ENCODE assay signal across 14 mouse cellular contexts in genomic region chr6:134946858-134947257, GRCm38 (mm10). TPM values are rescaled to one million over a fixed set of nuclear protein-coding genes. Genes with fewer than 3 reads are reported as not detected.
DNase-seq lines count a peak whose midpoint lies in the region; ATAC-seq and TF ChIP-seq lines count a peak whose summit lies in the region.
"Had no signal": no experiment of that assay in that cellular context is flagged by ENCODE, and none has a peak within 500 bp of the region (broad histone marks: within the 10 kb centered on the region; RNA-seq: fewer than 3 reads in every experiment).

No protein-coding gene starts in this region.

- peaks cover 15% of the 10 kb centered on the region for H3K36me3 ChIP-seq in thymus, adult 2 months (ENCODE audit: control insufficient read depth, insufficient read depth, low read length)

- no peak for TF ChIP-seq CTCF in gastrocnemius, adult 2 months (IDR thresholded peaks at IDR 0.05)
- TF ChIP-seq CTCF in thymus, adult 2 months (IDR thresholded peaks at IDR 0.05; ENCODE audit: borderline replicate concordance, control insufficient read depth, extremely low read depth, insufficient read depth, low read length, poor library complexity): no peak
- TF ChIP-seq CTCF in left cerebral cortex, adult 2 months (IDR thresholded peaks at IDR 0.05): no peak

- no peak for DNase-seq in gastrocnemius, adult 2 months
- no peak for DNase-seq in gastrocnemius, postnatal 25 days
- no peak for DNase-seq in thymus, adult 2 months
- DNase-seq in thymus, postnatal 0 days (ENCODE audit: low spot score): no peak
- DNase-seq in left cerebral cortex, adult 2 months (ENCODE audit: extremely low spot score in 1 of 2, low spot score in 2 of 2): no peak
- DNase-seq in embryo, embryonic 10 days (ENCODE audit: low spot score): no peak

- H3K27ac ChIP-seq in gastrocnemius, adult 2 months: peak overlapping the region; percentile 53; the same call in 1 of the 2 replicates
- H3K27ac ChIP-seq in thymus, adult 2 months (ENCODE audit: control insufficient read depth, insufficient read depth, low read length): peak overlapping the region; percentile 56; the same call in 1 of the 2 replicates
- no peak overlapping the region for H3K27ac ChIP-seq in left cerebral cortex, adult 2 months
- H3K27ac ChIP-seq: hindbrain, embryonic 12.5 days; limb, embryonic 10.5 days; liver, embryonic 14.5 days had no signal

- ATAC-seq in inflammation-experienced regulatory T-cells, adult 6 months: peak; percentile 84
- ATAC-seq in megakaryocyte progenitor cell, adult 5-6 weeks (replicated peaks; ENCODE audit: poor library complexity): no peak
- ATAC-seq: midbrain, embryonic 16.5 days had no signal

- TF ChIP-seq POLR2A in thymus, adult 2 months (IDR thresholded peaks at IDR 0.05; ENCODE audit: control insufficient read depth, extremely low read depth, insufficient read depth, low read length, poor library complexity): no peak

- no peaks in the 10 kb centered on the region; the same call in 1 of the 2 replicates for H3K4me1 ChIP-seq in thymus, adult 2 months (replicated peaks; ENCODE audit: control insufficient read depth, insufficient read depth, low read length)
- H3K4me1 ChIP-seq: hindbrain, embryonic 12.5 days; limb, embryonic 10.5 days had no signal

- WGBS in thymus, adult 2 months: 72% methylated on average over 9 of the region's 9 CpGs

- H3K4me3 ChIP-seq in gastrocnemius, adult 2 months: peak overlapping the region; percentile 34
- no peak overlapping the region for H3K4me3 ChIP-seq in thymus, adult 2 months (ENCODE audit: control insufficient read depth, insufficient read depth, low read length)
- H3K4me3 ChIP-seq in left cerebral cortex, adult 2 months: no peak overlapping the region
- H3K4me3 ChIP-seq: erythroblast, embryonic 14.5 days; hindbrain, embryonic 12.5 days; limb, embryonic 10.5 days had no signal

- intact Hi-C loops in gastrocnemius, adult 2 months (cut with DNase I): no loop called here
- intact Hi-C loops in left cerebral cortex, adult 2 months (cut with DNase I): loop anchor here (2.0 to 5.0 kb wide), 3 partner anchors 74 to 525 kb away; no protein-coding TSS in a partner anchor

- no peaks in the 10 kb centered on the region for H3K27me3 ChIP-seq in thymus, adult 2 months (ENCODE audit: control insufficient read depth, insufficient read depth, low read length)
- H3K27me3 ChIP-seq: hindbrain, embryonic 12.5 days; Patski had no signal

RNA-seq across cellular contexts. Expression of gene Cdkn1b, which starts 26.7 kb away (rescaled TPM):
- 10 to 100 TPM; 36.1 to 41.8 TPM for total RNA-seq in gastrocnemius, adult 2 months (2021)
- 10 to 100 TPM; 33.9 to 34.0 TPM for total RNA-seq in gastrocnemius, postnatal 25 days (2021)
- 65.2 and 82.5 TPM in 2 replicates for polyA plus RNA-seq in thymus, adult 2 months (2012; rRNA removed)
- 53.0 and 58.8 TPM in 2 replicates for polyA plus RNA-seq in thymus, postnatal 0 days (2015; fragmentation: Nextera tagmentation; extraction: Ambion mirVana)
- 10 to 100 TPM; 29.4 to 55.7 (median 51.9) TPM for polyA plus RNA-seq in inflammation-experienced regulatory T-cells, adult 6 months (2017; shearing (Covaris generic))
- 10 to 100 TPM; 36.8 to 42.3 TPM for total RNA-seq in left cerebral cortex, adult 2 months (2021)
- total RNA-seq in megakaryocyte progenitor cell, adult 5-6 weeks (2015): 20.1 and 21.1 TPM in 2 replicates
- total RNA-seq in megakaryocyte progenitor cell, adult 5-6 weeks (2017): 36.8 and 39.1 TPM in 2 replicates

RNA-seq across cellular contexts. Expression of gene Apold1, which starts 34.7 kb away (rescaled TPM):
- 1 to 10 TPM; 1.0 to 5.0 TPM for total RNA-seq in gastrocnemius, adult 2 months (2021)
- 1 to 10 TPM; 1.4 to 1.9 TPM for total RNA-seq in gastrocnemius, postnatal 25 days (2021)
- 1.1 and 1.6 TPM in 2 replicates for polyA plus RNA-seq in thymus, adult 2 months (2012; rRNA removed)
- polyA plus RNA-seq in thymus, postnatal 0 days (2015; fragmentation: Nextera tagmentation; extraction: Ambion mirVana): 3.2 and 4.4 TPM in 2 replicates
- under 1 TPM in 2 of 3 experiments, not detected in 1; 0.09 to 0.33 TPM for polyA plus RNA-seq in inflammation-experienced regulatory T-cells, adult 6 months (2017; shearing (Covaris generic))
- 1 to 10 TPM; 3.7 to 6.4 TPM for total RNA-seq in left cerebral cortex, adult 2 months (2021)
- total RNA-seq in megakaryocyte progenitor cell, adult 5-6 weeks (2015): 0.05 TPM in 1 of 2 replicates, not detected in the other
- 0.10 TPM in 1 of 2 replicates, not detected in the other for total RNA-seq in megakaryocyte progenitor cell, adult 5-6 weeks (2017)

RNA-seq across cellular contexts. Expression of gene Gpr19, which starts 48.5 kb away (rescaled TPM):
- total RNA-seq in gastrocnemius, adult 2 months (2021): 1 to 10 TPM; 4.0 to 4.1 TPM
- 1 to 10 TPM; 3.2 to 4.0 TPM for total RNA-seq in gastrocnemius, postnatal 25 days (2021)
- 14.7 and 15.6 TPM in 2 replicates for polyA plus RNA-seq in thymus, adult 2 months (2012; rRNA removed)
- polyA plus RNA-seq in thymus, postnatal 0 days (2015; fragmentation: Nextera tagmentation; extraction: Ambion mirVana): 11.8 and 11.9 TPM in 2 replicates
- 1 to 10 TPM; 5.7 to 9.1 (median 6.8) TPM for polyA plus RNA-seq in inflammation-experienced regulatory T-cells, adult 6 months (2017; shearing (Covaris generic))
- 10 to 100 TPM; 22.2 to 26.9 TPM for total RNA-seq in left cerebral cortex, adult 2 months (2021)
- 7.7 and 12.8 TPM in 2 replicates for total RNA-seq in megakaryocyte progenitor cell, adult 5-6 weeks (2015)
- total RNA-seq in megakaryocyte progenitor cell, adult 5-6 weeks (2017): 7.2 and 7.6 TPM in 2 replicates
